Mouse (Mus musculus) liver, postnatal 0 days (tissue): ENCODE results near the gene Ciao2a. TPM values are rescaled to one million over a fixed set of nuclear protein-coding genes. Genes with fewer than 3 reads are reported as not detected.

Experiments used
- ATAC-seq: fragments of 200-750 bp; cut with Nextera tagmentation; 2 replicates; pipeline ENCODE4 v1.8.0; 2017; ENCODE audit warnings: mild to moderate bottlenecking, moderate library complexity
- DNase-seq: peaks from one replicate; pipeline ENCODE4 v3.0.0-alpha.2; 2016
- H3K27ac ChIP-seq: fragments of 300-500 bp; sonication (generic); 2 replicates; pipeline ENCODE4 v1.5.1; 2014; ENCODE audit warnings: antibody characterized with exemption, moderate library complexity, mild to moderate bottlenecking, low read depth
- H3K27me3 ChIP-seq: fragments of 300-500 bp; sonication (generic); 2 replicates; pipeline ENCODE4 v1.6.1; 2014; ENCODE audit warnings: low read length, control low read depth, mixed read lengths; ENCODE audit not compliant: insufficient read depth
- H3K36me3 ChIP-seq: fragments of 300-500 bp; sonication (generic); replicated peaks from 2 replicates; pipeline ENCODE4 v1.6.1; 2014; ENCODE audit warnings: mild to moderate bottlenecking, control low read depth, low read length, moderate library complexity, mixed read lengths; ENCODE audit not compliant: insufficient read depth
- H3K4me1 ChIP-seq: fragments of 300-500 bp; sonication (generic); 2 replicates; pipeline ENCODE4 v1.6.1; 2014; ENCODE audit warnings: antibody characterized with exemption, mild to moderate bottlenecking, control low read depth; ENCODE audit not compliant: insufficient read depth
- H3K4me2 ChIP-seq: fragments of 300-500 bp; sonication (generic); 2 replicates; pipeline ENCODE4 v1.6.1; 2014; ENCODE audit warnings: low read depth, mild to moderate bottlenecking, low read length, moderate library complexity, mixed read lengths
- H3K4me3 ChIP-seq: fragments of 300-500 bp; sonication (generic); 2 replicates; pipeline ENCODE4 v1.5.1; 2014; ENCODE audit warnings: low read depth, low read length
- H3K9ac ChIP-seq: fragments of 300-500 bp; sonication (generic); replicated peaks from 2 replicates; pipeline ENCODE4 v1.6.1; 2014; ENCODE audit warnings: mild to moderate bottlenecking, moderate library complexity
- H3K9me3 ChIP-seq: fragments of 300-500 bp; sonication (generic); 2 replicates; pipeline ENCODE4 v1.6.1; 2016; ENCODE audit warnings: mild to moderate bottlenecking, control low read depth, low read length, mixed read lengths
- CTCF ChIP-seq: sonication (generic); IDR thresholded peaks from 2 replicates; pipeline ENCODE4 v1.5.1; 2016; ENCODE audit warnings: antibody characterized with exemption, low read depth
- EP300 ChIP-seq: IDR thresholded peaks from 2 replicates; pipeline ENCODE4 v1.6.1; 2016; ENCODE audit warnings: antibody characterized with exemption, low read depth, mild to moderate bottlenecking
- WGBS: fragments of 180-500 bp; shearing (Covaris S2); extraction: QIAGEN DNeasy Blood & Tissue Kit; methylation state at CpG from one replicate; pipeline ENCODE4 v1.1.7; 2014; ENCODE audit not compliant: insufficient replicate concordance; 5-methylcytosine and 5-hydroxymethylcytosine counted together
- polyA plus RNA-seq: library from polyadenylated mRNA; unstranded; fragments of >200 nt; fragmentation: Nextera tagmentation; extraction: Ambion mirVana; gene quantifications from 2 replicates; pipeline ENCODE4 v1.2.1, GENCODE M21; 2015

Ciao2a gene
- polyA plus RNA-seq, 1 experiment from 2014 or later, result 133 TPM

- Histone ChIP-seq H3K36me3 (peaks cover 8% of the 10 kb centered on the region), H3K4me2 (no peak overlapping the region), H3K4me3 (no peak overlapping the region), H3K9me3 (no peaks in the 10 kb centered on the region), H3K9ac (no peak overlapping the region), H3K4me1 (peaks cover 53% of the 10 kb centered on the region), H3K27ac (no peak overlapping the region), H3K27me3 (no peaks in the 10 kb centered on the region)
- no peak for ATAC-seq
- TF ChIP-seq CTCF (no peak), EP300 (no peak)
- 69% methylated on average over 3 of the region's 3 CpGs for WGBS
- DNase-seq, result no peak
These were observed 48.6 kb downstream of the Ciao2a start for GRCm38 (mm10) chr9:66174985-66175384.

- DNase-seq (no peak), ATAC-seq (peak; percentile 7; the same call in 1 of the 2 replicates)
- Histone ChIP-seq H3K9ac (no peak overlapping the region), H3K4me1 (peaks cover 73% of the 10 kb centered on the region), H3K4me2 (no peak overlapping the region), H3K9me3 (no peaks in the 10 kb centered on the region), H3K36me3 (peaks cover 8% of the 10 kb centered on the region), H3K27ac (peak overlapping the region; percentile 95), H3K4me3 (no peak overlapping the region), H3K27me3 (no peaks in the 10 kb centered on the region)
- WGBS, result 50% methylated on average over 1 of the region's 1 CpGs
- TF ChIP-seq CTCF (no peak), EP300 (peak; percentile 38; the same call in 1 of the 2 replicates)
These were observed 51.6 kb downstream of the Ciao2a start for GRCm38 (mm10) chr9:66177975-66178374.

- TF ChIP-seq CTCF (no peak), EP300 (peak; percentile 95)
- H3K4me1 ChIP-seq, result peaks cover 87% of the 10 kb centered on the region
- peak overlapping the region; percentile 34; the same call in 1 of the 2 replicates for H3K4me2 ChIP-seq
- no peaks in the 10 kb centered on the region for H3K27me3 ChIP-seq
- peak overlapping the region; percentile 38; the same call in 1 of the 2 replicates for H3K9ac ChIP-seq
- DNase-seq (peak; percentile 76), ATAC-seq (peak; percentile 76)
- H3K36me3 ChIP-seq, result no peaks in the 10 kb centered on the region; the same call in 1 of the 2 replicates
- H3K27ac ChIP-seq, result peak overlapping the region; percentile 95
- H3K9me3 ChIP-seq, result no peaks in the 10 kb centered on the region
- WGBS, result 42% methylated on average over 6 of the region's 6 CpGs
- H3K4me3 ChIP-seq, result no peak overlapping the region
These were observed 53.4 kb downstream of the Ciao2a start for GRCm38 (mm10) chr9:66179795-66180194.

- 57% methylated on average over 4 of the region's 4 CpGs for WGBS
- Histone ChIP-seq H3K9ac (peak overlapping the region; percentile 53), H3K27ac (peak overlapping the region; percentile 95), H3K4me3 (no peak overlapping the region), H3K9me3 (no peaks in the 10 kb centered on the region), H3K27me3 (no peaks in the 10 kb centered on the region), H3K4me2 (peak overlapping the region; percentile 59), H3K4me1 (peaks cover 94% of the 10 kb centered on the region), H3K36me3 (no peaks in the 10 kb centered on the region; the same call in 1 of the 2 replicates)
- TF ChIP-seq CTCF, result 0 out of 2 replicates have a peak, but pooled peaks have one; percentile 5
- TF ChIP-seq EP300, result no peak
- ATAC-seq, result peak; percentile 33
- peak; percentile 54 for DNase-seq
These were observed 54.9 kb downstream of the Ciao2a start for GRCm38 (mm10) chr9:66181126-66181825.

GRCm38 (mm10) chr9:66181826-66182678 lies 55.6 kb downstream of the Ciao2a start:
- Histone ChIP-seq H3K9ac (peak overlapping the region; percentile 53), H3K4me2 (peak overlapping the region; percentile 59), H3K9me3 (no peaks in the 10 kb centered on the region), H3K27ac (peak overlapping the region; percentile 95), H3K4me1 (peaks cover 97% of the 10 kb centered on the region), H3K36me3 (no peaks in the 10 kb centered on the region; the same call in 1 of the 2 replicates), H3K4me3 (no peak overlapping the region), H3K27me3 (no peaks in the 10 kb centered on the region)
- TF ChIP-seq EP300 (peak; percentile 100), CTCF (no peak)
- WGBS, result 38% methylated on average over 11 of the region's 11 CpGs
- peak; percentile 62 for DNase-seq
- peak; percentile 83 for ATAC-seq

GRCm38 (mm10) chr9:66182679-66182993 lies 56.2 kb downstream of the Ciao2a start:
- DNase-seq (no peak), ATAC-seq (no peak)
- Histone ChIP-seq H3K4me1 (peaks cover 97% of the 10 kb centered on the region), H3K4me3 (no peak overlapping the region), H3K9ac (peak overlapping the region; percentile 53; the same call in 1 of the 2 replicates), H3K36me3 (no peaks in the 10 kb centered on the region; the same call in 1 of the 2 replicates), H3K9me3 (no peaks in the 10 kb centered on the region), H3K27ac (peak overlapping the region; percentile 95), H3K27me3 (no peaks in the 10 kb centered on the region), H3K4me2 (peak overlapping the region; percentile 59)
- TF ChIP-seq CTCF (no peak), EP300 (no peak)
- 39% methylated on average over 3 of the region's 3 CpGs for WGBS
